Mouse (Mus musculus) limb, embryonic 14.5 days (tissue): ENCODE measurements around the gene Tbp. TPM values are rescaled to one million over a fixed set of nuclear protein-coding genes. Genes with fewer than 3 reads are reported as not detected.
A peak's percentile ranks its signal among the peaks of the same experiment; 100 is the strongest.

Experiments used
- ATAC-seq: fragments of 200-750 bp; cut with Nextera tagmentation; 2 replicates; pipeline ENCODE4 v1.8.0; 2017; ENCODE audit warnings: low read depth, moderate number of reproducible peaks, moderate TSS enrichment; ENCODE audit not compliant: low FRiP score
- DNase-seq: peaks from one replicate; pipeline ENCODE4 v3.0.0-alpha.2; 2015; ENCODE audit warnings: low spot score
- H3K27ac ChIP-seq: fragments of 300-500 bp; sonication (generic); replicated peaks from 2 replicates; pipeline ENCODE4 v1.5.1; 2014; ENCODE audit warnings: low read depth, mild to moderate bottlenecking, low read length, moderate library complexity, mixed read lengths
- H3K27me3 ChIP-seq: fragments of 300-500 bp; sonication (generic); 2 replicates; pipeline ENCODE4 v1.6.1; 2014; ENCODE audit warnings: low read length, mixed read lengths; ENCODE audit not compliant: control insufficient read depth, insufficient read depth
- H3K36me3 ChIP-seq: fragments of 300-500 bp; sonication (generic); 2 replicates; pipeline ENCODE4 v1.6.1; 2014; ENCODE audit warnings: mild to moderate bottlenecking, low read length, moderate library complexity, mixed read lengths; ENCODE audit not compliant: control insufficient read depth, insufficient read depth
- H3K4me1 ChIP-seq: fragments of 300-500 bp; sonication (generic); 2 replicates; pipeline ENCODE4 v1.6.1; 2014; ENCODE audit warnings: antibody characterized with exemption, low read length, mixed read lengths; ENCODE audit not compliant: control insufficient read depth, insufficient read depth
- H3K4me2 ChIP-seq: fragments of 300-500 bp; sonication (generic); replicated peaks from 2 replicates; pipeline ENCODE4 v1.6.1; 2014; ENCODE audit warnings: low read depth, mild to moderate bottlenecking, low read length, moderate library complexity; ENCODE audit not compliant: severe bottlenecking
- H3K4me3 ChIP-seq: fragments of 300-500 bp; sonication (generic); replicated peaks from 2 replicates; pipeline ENCODE4 v1.5.1; 2014; ENCODE audit warnings: low read length
- H3K9ac ChIP-seq: fragments of 300-500 bp; sonication (generic); 2 replicates; pipeline ENCODE4 v1.6.1; 2014; ENCODE audit warnings: mild to moderate bottlenecking, low read depth, low read length, moderate library complexity; ENCODE audit not compliant: severe bottlenecking
- H3K9me3 ChIP-seq: fragments of 300-500 bp; sonication (generic); 2 replicates; pipeline ENCODE4 v1.6.1; 2016; ENCODE audit warnings: low read length; ENCODE audit not compliant: control insufficient read depth
- POLR2A ChIP-seq: fragments of 200-500 bp; IDR thresholded peaks from 2 replicates; pipeline ENCODE4 v1.8.0; 2012; ENCODE audit warnings: inconsistent platforms, mild to moderate bottlenecking, moderate library complexity, borderline replicate concordance; ENCODE audit not compliant: insufficient read depth, insufficient read length; ENCODE audit errors: extremely low read depth
- WGBS: fragments of 180-500 bp; shearing (Covaris S2); extraction: QIAGEN DNeasy Blood & Tissue Kit; methylation state at CpG from one replicate; pipeline ENCODE4 v1.1.7; 2014; 5-methylcytosine and 5-hydroxymethylcytosine counted together
- polyA plus RNA-seq, 2 experiments: library from polyadenylated mRNA; depleted of rRNA in 1 of 2; stranded (reverse) in 1 of 2; unstranded in 1 of 2; fragments of >200 nt; fragmentation: Nextera tagmentation in 1 of 2; extraction: Ambion mirVana in 1 of 2; gene quantifications; 2 replicates each; pipeline versions ENCODE4 v1.2.1 to v1.2.3; 2012 to 2014

Gene Tbp
- polyA plus RNA-seq, 2 experiments = 48.3 to 67.6 TPM

DNA sequence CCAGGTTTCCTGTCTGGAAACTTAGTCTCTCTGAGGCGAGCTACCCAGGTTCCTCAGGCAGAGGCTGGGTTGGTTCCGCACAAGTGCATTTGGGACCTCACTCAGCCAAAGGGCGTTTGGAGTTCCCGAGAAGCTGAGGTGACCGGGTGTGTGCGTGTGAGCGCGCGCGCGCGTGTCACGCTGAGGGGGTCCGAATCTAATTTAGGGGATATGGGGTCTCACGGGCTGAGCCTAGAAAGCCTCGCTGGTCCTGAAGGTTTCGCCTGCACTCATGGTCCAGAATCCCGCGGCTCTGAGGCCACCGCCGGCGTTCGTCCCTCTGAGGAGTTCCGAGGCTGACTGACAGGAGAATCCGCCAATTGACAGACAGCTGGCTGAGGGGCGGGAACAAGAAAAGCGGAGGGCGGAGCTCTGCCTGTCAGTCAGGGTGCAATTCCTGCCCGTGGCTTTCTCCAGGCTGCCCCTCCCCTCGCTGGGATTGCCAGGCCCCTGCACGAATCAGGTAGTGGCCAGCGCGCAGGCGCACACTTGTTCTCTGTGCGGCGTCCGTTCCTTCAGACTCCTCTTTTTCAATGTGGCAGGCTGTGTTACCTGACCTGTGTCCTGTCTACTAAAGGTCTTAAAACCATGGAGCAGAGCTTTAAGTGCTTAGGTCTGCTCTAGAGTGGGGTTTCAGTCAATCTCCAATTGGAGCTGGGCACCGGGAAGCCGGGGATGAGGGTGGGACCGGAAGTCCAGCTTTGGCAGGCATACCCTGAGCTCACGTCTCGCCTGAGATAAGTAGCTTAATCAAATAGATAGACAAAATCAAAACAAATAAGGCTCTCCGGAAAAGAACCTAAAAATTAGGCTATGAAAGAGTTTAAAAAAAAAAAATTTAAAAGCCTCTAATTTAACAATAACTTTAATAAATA is 64.6 kb downstream of the Tbp start, which contains the start of gene Prdm9:
TSS of gene Prdm9 (minus strand) at position 341 of the 914 bp plus-strand sequence.
- ATAC-seq (peak; percentile 100), DNase-seq (peak; percentile 98)
- H3K36me3 ChIP-seq = no peaks in the 10 kb centered on the region
- H3K4me2 ChIP-seq = peak within 1 kb of the TSS; percentile 91
- WGBS = under 1% methylated on average over 43 of the region's 43 CpGs
- peak within 1 kb of the TSS; percentile 72 for H3K9ac ChIP-seq
- peak within 1 kb of the TSS; percentile 87 for H3K27ac ChIP-seq
- no peaks in the 10 kb centered on the region for H3K4me1 ChIP-seq
- no peaks in the 10 kb centered on the region for H3K9me3 ChIP-seq
- 0 out of 2 replicates have a peak, but pooled peaks have one; percentile 3 for TF ChIP-seq POLR2A
- no peaks in the 10 kb centered on the region for H3K27me3 ChIP-seq
- H3K4me3 ChIP-seq = peak within 1 kb of the TSS; percentile 66

- WGBS = 40% methylated on average over 12 of the region's 12 CpGs
- no peak for ATAC-seq
- no peak for TF ChIP-seq POLR2A
Measured at GRCm38 (mm10) chr17:15564928-15565300, 65.2 kb downstream of the Tbp start.

GRCm38 (mm10) chr17:15566908-15567307 is 67.2 kb downstream of the Tbp start:
- TF ChIP-seq POLR2A = no peak
- H3K4me1 ChIP-seq = no peaks in the 10 kb centered on the region
- no peaks in the 10 kb centered on the region for H3K36me3 ChIP-seq
- no peak overlapping the region for H3K4me2 ChIP-seq
- WGBS = 68% methylated on average over 5 of the region's 5 CpGs
- H3K9ac ChIP-seq = no peak overlapping the region
- H3K27me3 ChIP-seq = no peaks in the 10 kb centered on the region
- no peak overlapping the region for H3K4me3 ChIP-seq
- no peaks in the 10 kb centered on the region for H3K9me3 ChIP-seq
- no peak for ATAC-seq
- no peak overlapping the region for H3K27ac ChIP-seq
- DNase-seq = no peak

More at GRCm38 (mm10) chr17:15564928-15565300, 65.2 kb downstream of the Tbp start:
- H3K27ac ChIP-seq = no peak overlapping the region
- no peaks in the 10 kb centered on the region for H3K9me3 ChIP-seq
- H3K4me3 ChIP-seq = peak overlapping the region; percentile 66
- DNase-seq = no peak
- no peaks in the 10 kb centered on the region for H3K36me3 ChIP-seq
- H3K9ac ChIP-seq = 0 out of 2 replicates have a peak overlapping the region, but pooled peaks have one; percentile 72
- H3K4me2 ChIP-seq = peak overlapping the region; percentile 91
- no peaks in the 10 kb centered on the region for H3K4me1 ChIP-seq
- H3K27me3 ChIP-seq = no peaks in the 10 kb centered on the region

DNA sequence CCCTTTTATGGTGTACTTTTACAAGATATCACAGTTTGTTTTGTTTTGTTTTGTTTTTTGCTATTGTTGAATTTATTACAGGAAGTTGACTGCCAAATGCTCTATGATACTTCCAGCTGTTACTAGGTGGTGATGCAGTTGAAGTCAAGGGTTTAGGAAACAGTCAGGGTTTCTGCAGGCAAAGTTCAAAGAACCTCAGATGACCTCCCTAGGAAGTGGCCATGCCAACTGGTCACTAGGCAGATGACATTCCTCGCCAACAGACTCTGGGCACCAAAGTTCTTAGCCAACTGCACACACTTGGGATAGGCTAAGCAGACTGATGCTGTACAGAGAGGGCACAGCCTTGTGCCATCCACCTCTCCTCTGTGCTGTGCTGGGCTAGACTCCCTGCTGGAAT is 75.4 kb downstream of the Tbp start:
- H3K4me2 ChIP-seq = no peak overlapping the region
- no peaks in the 10 kb centered on the region for H3K9me3 ChIP-seq
- no peaks in the 10 kb centered on the region for H3K36me3 ChIP-seq
- ATAC-seq (no peak), DNase-seq (no peak)
- peaks cover 3% of the 10 kb centered on the region; the same call in 1 of the 2 replicates for H3K27me3 ChIP-seq
- whole genome bisulfite sequencing = 72% methylated on average over 1 of the region's 1 CpGs
- no peak overlapping the region for H3K4me3 ChIP-seq
- TF ChIP-seq POLR2A = no peak
- H3K27ac ChIP-seq = no peak overlapping the region
- H3K4me1 ChIP-seq = no peaks in the 10 kb centered on the region
- H3K9ac ChIP-seq = no peak overlapping the region

- no peak for ATAC-seq
- Histone ChIP-seq H3K4me1 (no peaks in the 10 kb centered on the region), H3K27ac (no peak overlapping the region), H3K27me3 (peaks cover 3% of the 10 kb centered on the region; the same call in 1 of the 2 replicates), H3K36me3 (no peaks in the 10 kb centered on the region), H3K9ac (no peak overlapping the region), H3K4me2 (peak overlapping the region; percentile 45), H3K9me3 (no peaks in the 10 kb centered on the region), H3K4me3 (peak overlapping the region; percentile 27)
- 2% methylated on average over 26 of the region's 32 CpGs for WGBS
- no peak for DNase-seq
- no peak for TF ChIP-seq POLR2A
Measured at GRCm38 (mm10) chr17:15577291-15577694, 77.6 kb downstream of the Tbp start.

Other genes with a start within 250 kb of the Tbp start
- 10.1 and 10.8 TPM in 2 replicates for gene Dll1, start 123.0 kb upstream of the Tbp start, polyA plus RNA-seq (2012; rRNA removed)
- gene Dll1, start 123.0 kb upstream of the Tbp start, polyA plus RNA-seq (2014; fragmentation: Nextera tagmentation; extraction: Ambion mirVana) = 6.5 and 7.3 TPM in 2 replicates
- 18.9 and 19.0 TPM in 2 replicates for gene Fam120b, start 103.7 kb upstream of the Tbp start, polyA plus RNA-seq (2012; rRNA removed)
- gene Fam120b, start 103.7 kb upstream of the Tbp start, polyA plus RNA-seq (2014; fragmentation: Nextera tagmentation; extraction: Ambion mirVana) = 25.7 and 30.7 TPM in 2 replicates
- 146 and 167 TPM in 2 replicates for gene Psmb1, start 137 bp upstream of the Tbp start, polyA plus RNA-seq (2012; rRNA removed)
- gene Psmb1, start 137 bp upstream of the Tbp start, polyA plus RNA-seq (2014; fragmentation: Nextera tagmentation; extraction: Ambion mirVana) = 258 and 282 TPM in 2 replicates
- 25.9 and 26.5 TPM in 2 replicates for gene Pdcd2, start 27.4 kb downstream of the Tbp start, polyA plus RNA-seq (2012; rRNA removed)
- 48.2 and 50.0 TPM in 2 replicates for gene Pdcd2, start 27.4 kb downstream of the Tbp start, polyA plus RNA-seq (2014; fragmentation: Nextera tagmentation; extraction: Ambion mirVana)
- gene Prdm9, start 64.5 kb downstream of the Tbp start, polyA plus RNA-seq (2012; rRNA removed) = 2.1 and 2.7 TPM in 2 replicates
- gene Prdm9, start 64.5 kb downstream of the Tbp start, polyA plus RNA-seq (2014; fragmentation: Nextera tagmentation; extraction: Ambion mirVana) = 0.54 and 1.0 TPM in 2 replicates
- gene Chd1, start 205.1 kb downstream of the Tbp start, polyA plus RNA-seq (2012; rRNA removed) = 8.9 and 11.3 TPM in 2 replicates
- 30.2 and 33.7 TPM in 2 replicates for gene Chd1, start 205.1 kb downstream of the Tbp start, polyA plus RNA-seq (2014; fragmentation: Nextera tagmentation; extraction: Ambion mirVana)